Mouse (Mus musculus) erythroblast, adult 5-6 weeks (primary cell): Measurements from ENCODE around the gene F11. TPM values are rescaled to one million over a fixed set of nuclear protein-coding genes. Genes with fewer than 3 reads are reported as not detected.

Source experiments
- ATAC-seq: replicated peaks from 2 replicates; pipeline ENCODE4 v1.8.0; 2016; ENCODE audit warnings: moderate number of reproducible peaks, mild to moderate bottlenecking, moderate TSS enrichment, inconsistent platforms; ENCODE audit not compliant: poor library complexity, low FRiP score, severe bottlenecking
- total RNA-seq, 2 experiments: library from RNA; stranded (forward) in 1 of 2; stranded (reverse) in 1 of 2; fragments of 150-400 nt in 1 of 2; fragments of 200-764, 138-1000 nt in 1 of 2; gene quantifications; 2 replicates each; pipeline versions ENCODE4 v1.2.3 to v1.2.4; 2015 to 2017; ENCODE audit warnings: low replicate concordance in 2 of 2

F11 gene
- total RNA-seq (2015; ENCODE audit: low replicate concordance) (not detected in 2 replicates), total RNA-seq (2017; ENCODE audit: low replicate concordance) (not detected in 2 replicates)

DNA sequence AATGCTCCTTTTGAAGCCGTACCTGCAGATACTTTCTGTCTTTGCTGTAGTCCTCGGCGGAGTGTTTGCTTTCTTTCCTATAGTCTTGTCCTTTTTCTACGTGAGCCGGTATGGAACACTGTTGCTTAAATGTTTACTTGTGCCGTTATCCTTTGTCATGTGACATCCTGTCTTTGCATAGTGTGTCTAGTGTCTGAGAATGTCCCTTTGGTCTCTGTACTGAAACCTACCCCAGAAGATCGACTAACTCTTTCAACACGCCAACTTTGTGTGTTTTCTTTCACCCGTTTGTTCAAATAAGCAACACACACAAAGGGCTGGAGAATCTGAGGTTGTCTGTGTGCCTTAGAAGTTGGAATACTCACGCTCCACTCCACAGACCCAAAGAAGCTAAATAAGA, at the start of gene F11:
Gene F11, minus strand, starts transcription at position 112 of the 400 bp plus-strand sequence.
- no peak for ATAC-seq

- ATAC-seq, result no peak
Observed at GRCm38 (mm10) chr8:45310967-45311366, 49.1 kb upstream of the F11 start.

- ATAC-seq, result no peak
Observed at GRCm38 (mm10) chr8:45308366-45308765, 46.5 kb upstream of the F11 start, which contains the start of gene Gm45753. TSS of gene Gm45753 (minus strand) at chr8:45308466.

DNA sequence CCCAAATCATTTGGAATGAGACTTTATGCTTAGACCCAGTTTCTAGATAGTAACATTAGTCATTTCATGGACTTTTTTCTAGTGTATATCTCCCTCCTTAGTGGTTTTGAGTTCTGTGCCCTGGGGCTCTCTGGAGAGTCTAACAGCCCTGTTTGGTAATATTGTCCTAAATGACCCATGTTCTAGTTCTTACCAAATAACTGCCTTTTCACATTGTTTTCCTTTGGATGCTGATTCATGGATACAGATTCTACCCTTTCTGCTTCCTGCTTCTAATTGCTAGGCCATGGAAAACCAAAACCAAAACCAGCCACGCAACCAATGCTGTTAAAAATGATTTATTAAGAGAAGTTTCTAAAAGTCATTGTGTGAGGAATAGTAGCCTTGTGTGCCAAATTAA, 43.6 kb upstream of the F11 start:
- no peak for ATAC-seq

GRCm38 (mm10) chr8:45304354-45304753, 42.5 kb upstream of the F11 start:
- ATAC-seq, result no peak

DNA sequence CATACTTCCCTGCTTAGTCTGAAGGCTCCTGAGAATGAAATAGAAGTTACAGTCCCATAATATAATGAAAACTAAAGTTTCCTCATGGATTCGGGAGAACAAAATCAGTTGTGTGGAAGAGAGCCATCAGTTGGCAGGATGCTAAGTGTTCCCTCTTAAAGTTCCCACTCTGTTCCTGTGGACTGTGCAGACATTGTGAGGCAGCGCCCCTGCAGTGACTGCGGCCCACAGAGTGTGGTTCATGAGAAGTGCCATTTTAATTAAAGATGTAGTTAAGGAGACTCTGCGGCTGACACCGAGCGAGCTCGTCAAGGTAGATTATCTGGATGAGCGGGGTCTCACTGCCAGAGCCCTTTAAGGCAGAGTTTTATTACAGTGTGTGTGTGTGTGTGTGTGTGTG, 40.6 kb upstream of the F11 start:
- ATAC-seq, result no peak

GRCm38 (mm10) chr8:45295276-45295675, 33.4 kb upstream of the F11 start:
- no peak for ATAC-seq

DNA sequence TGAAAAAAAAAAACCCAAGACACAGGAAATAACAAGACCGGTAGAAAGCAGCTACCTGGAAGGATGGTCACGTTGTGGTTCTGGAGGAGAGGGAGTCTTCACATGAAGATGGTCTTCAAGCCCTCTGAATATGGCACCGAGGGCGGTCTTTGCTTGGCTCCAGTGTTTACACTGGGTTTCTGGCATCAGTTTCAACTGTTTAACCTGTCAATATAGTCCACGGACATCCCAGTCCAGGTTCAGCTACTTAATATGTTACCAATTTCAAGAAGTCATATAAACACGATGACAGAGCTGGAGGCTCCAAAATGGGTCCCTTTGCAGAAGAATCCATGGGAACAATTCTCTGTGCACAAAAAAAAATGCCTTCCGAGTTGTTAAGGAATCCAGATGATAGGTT, 32.9 kb upstream of the F11 start, which contains the start of gene Klkb1:
Gene Klkb1, minus strand, starts transcription at position 173 of the 400 bp plus-strand sequence.
- ATAC-seq, result no peak

- no peak for ATAC-seq
Observed at GRCm38 (mm10) chr8:45291790-45292189, 30.0 kb upstream of the F11 start.

DNA sequence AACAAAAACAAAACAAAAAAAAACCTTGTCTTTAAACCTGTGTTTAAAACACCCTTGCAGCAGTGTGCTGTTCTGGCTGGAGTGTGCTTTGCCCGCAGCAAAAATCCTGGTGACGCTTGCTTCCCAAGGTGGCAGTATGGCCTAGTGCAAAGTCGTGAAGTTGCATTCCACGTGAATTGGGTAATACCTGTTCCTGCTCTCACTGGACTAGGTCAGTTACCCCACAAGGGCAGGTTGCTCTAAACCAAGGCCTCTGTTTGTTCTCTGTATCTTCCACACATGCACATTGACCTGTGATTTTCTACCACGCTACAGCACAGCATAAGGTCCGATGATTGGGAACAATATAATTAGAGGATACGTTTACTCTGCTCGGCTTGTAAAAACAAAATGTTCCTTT, 19.8 kb upstream of the F11 start:
- no peak for ATAC-seq

DNA sequence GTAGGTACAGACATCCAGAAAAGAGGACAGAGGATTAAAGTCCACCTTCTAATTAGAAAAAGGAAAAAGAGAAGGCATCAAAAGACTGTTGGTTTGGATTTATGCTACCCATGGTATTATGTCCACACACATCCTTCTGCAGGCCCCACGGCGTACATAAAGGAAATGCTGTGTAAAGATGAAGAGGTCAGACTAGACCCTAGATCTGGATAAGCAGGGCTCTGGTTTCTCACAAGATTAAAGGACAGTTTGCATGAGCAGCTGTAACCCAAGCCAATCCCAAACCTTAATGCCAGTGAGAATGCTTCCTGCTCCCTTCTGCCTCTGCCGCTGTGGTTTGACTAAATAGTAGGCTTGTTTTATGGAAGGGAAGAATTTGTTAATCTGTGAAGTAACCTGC, 15.6 kb upstream of the F11 start:
- no peak for ATAC-seq

GRCm38 (mm10) chr8:45274317-45274716, 12.5 kb upstream of the F11 start:
- ATAC-seq, result no peak

DNA sequence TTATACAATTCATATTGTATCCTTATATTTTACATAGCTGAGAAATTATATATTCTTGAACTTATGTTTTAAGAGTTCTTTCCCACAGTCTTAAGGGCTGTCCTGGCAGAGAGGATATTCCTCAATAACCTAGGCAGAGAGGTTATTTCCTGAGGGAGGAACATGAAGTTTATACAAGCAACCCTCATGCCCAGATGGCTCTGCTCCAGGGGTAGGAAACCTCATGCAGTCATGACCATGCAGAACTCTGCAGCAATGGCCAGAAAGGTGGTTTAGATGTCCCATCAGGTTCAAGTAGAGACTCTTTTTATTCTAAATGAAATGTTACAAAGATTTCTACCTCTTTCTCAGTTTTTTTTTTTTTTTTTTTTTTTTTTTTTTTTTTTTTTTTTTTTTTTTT, 7.2 kb upstream of the F11 start:
- no peak for ATAC-seq

DNA sequence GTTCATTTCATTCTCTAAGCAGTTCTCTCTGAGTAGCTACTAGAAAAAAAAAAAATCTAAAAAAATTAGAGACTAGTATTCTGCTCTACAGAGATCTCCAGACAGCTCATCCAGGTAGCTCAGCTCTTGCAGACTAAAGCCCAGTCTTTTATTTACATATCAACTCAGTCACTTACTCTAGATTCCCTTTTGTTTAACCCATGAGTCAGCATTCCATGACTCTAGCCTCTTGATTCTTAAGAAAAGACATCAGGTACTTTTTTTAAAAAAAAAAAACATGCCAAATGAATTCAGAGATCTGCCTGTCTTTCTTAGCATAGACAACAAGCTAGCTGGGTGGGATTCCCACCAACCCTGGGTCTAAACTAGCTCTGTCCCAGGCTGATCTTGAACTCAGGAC, 6.7 kb upstream of the F11 start:
- ATAC-seq, result no peak

- ATAC-seq, result no peak
Observed at GRCm38 (mm10) chr8:45267611-45268391, 6.0 kb upstream of the F11 start.

- no peak for ATAC-seq
Observed at GRCm38 (mm10) chr8:45266993-45267392, 5.2 kb upstream of the F11 start.

DNA sequence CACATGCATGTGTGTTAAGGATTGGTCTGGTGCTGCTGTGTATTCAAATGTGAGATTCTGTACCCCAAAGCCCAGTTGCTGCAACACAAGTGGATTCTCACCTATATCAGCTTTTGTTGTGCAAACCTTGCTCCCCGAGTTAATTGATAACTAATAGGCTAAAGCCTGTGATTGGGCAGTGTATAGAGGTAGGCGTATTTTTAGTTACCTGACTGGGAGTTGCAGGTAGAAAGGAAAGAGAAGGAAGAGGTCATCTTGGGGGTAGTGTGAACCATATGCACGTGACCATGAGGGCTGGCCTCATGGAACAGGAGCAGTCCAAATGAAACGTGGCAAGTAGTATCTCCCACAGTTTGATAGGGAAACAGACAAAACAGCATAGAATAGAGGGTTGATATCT, 3.1 kb upstream of the F11 start:
- no peak for ATAC-seq

DNA sequence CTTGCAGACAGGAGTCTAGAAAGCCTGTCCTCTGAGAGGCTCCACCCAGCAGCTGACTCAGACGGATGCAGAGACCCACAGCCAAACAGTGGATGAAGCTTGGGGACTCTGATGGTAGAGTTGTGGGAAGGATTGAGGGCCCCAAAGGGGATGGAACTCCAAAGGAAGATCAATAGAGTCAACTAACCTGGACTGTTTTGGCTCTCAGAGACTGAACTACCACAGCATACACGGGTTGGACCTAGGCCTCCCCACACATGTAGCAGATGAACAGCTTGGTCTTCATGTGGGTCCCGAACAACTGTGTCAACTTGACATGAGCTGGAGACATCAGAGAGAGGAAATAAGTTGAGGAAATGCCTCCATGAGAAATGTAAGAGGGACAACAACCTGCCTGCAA, 1.0 kb upstream of the F11 start:
- no peak for ATAC-seq

DNA sequence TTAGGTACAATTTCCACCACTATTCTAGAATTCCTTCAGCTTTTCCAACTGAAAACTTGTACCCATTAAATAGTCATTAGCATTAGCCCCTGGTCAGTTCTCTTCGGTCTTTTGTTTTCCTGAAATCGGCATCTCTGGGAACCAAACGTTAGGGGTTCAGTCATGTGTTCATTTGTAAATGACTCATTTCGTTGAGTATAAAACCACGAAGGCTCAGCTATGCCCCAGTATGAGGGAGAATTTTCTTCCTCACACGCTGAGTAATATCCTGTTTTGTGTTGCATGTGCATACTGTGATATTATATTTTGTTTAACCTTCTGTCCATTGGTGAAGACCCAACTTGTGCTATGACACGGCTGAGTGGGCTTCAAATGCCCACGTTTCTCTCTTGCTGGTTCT, 3.4 kb downstream of the F11 start:
- no peak for ATAC-seq

- ATAC-seq, result no peak
Observed at GRCm38 (mm10) chr8:45255040-45255439, 6.8 kb downstream of the F11 start.

- ATAC-seq, result no peak
Observed at GRCm38 (mm10) chr8:45254194-45254842, 7.5 kb downstream of the F11 start.
